Mouse (Mus musculus) hindbrain, postnatal 0 days (tissue): ENCODE measurements around the gene Atraid. TPM values are rescaled to one million over a fixed set of nuclear protein-coding genes. Genes with fewer than 3 reads are reported as not detected.

Experiments
- ATAC-seq: fragments of 200-750 bp; cut with Nextera tagmentation; 2 replicates; pipeline ENCODE4 v1.8.0; 2017; ENCODE audit warnings: mild to moderate bottlenecking, moderate TSS enrichment, moderate library complexity
- DNase-seq: peaks from one replicate; pipeline ENCODE4 v3.0.0-alpha.2; 2015; ENCODE audit warnings: low spot score
- H3K27ac ChIP-seq: fragments of 300-500 bp; sonication (generic); 2 replicates; pipeline ENCODE4 v1.5.1; 2014; ENCODE audit warnings: mild to moderate bottlenecking
- H3K27me3 ChIP-seq: fragments of 300-500 bp; sonication (generic); 2 replicates; pipeline ENCODE4 v1.6.1; 2014; ENCODE audit warnings: low read length, mixed read lengths; ENCODE audit not compliant: insufficient read depth
- H3K36me3 ChIP-seq: fragments of 300-500 bp; sonication (generic); 2 replicates; pipeline ENCODE4 v1.6.1; 2014; ENCODE audit warnings: low read length, mixed read lengths; ENCODE audit not compliant: insufficient read depth
- H3K4me1 ChIP-seq: fragments of 300-500 bp; sonication (generic); 2 replicates; pipeline ENCODE4 v1.6.1; 2014; ENCODE audit warnings: antibody characterized with exemption, low read length, mixed read lengths; ENCODE audit not compliant: insufficient read depth
- H3K4me2 ChIP-seq: fragments of 300-500 bp; sonication (generic); 2 replicates; pipeline ENCODE4 v1.6.1; 2014; ENCODE audit warnings: low read depth, mild to moderate bottlenecking, low read length, moderate library complexity, mixed read lengths
- H3K4me3 ChIP-seq: fragments of 300-500 bp; sonication (generic); 2 replicates; pipeline ENCODE4 v1.5.1; 2014; ENCODE audit warnings: low read length
- H3K9ac ChIP-seq: fragments of 300-500 bp; sonication (generic); replicated peaks from 2 replicates; pipeline ENCODE4 v1.6.1; 2014; ENCODE audit warnings: mild to moderate bottlenecking, low read length, moderate library complexity, mixed read lengths
- H3K9me3 ChIP-seq: fragments of 300-500 bp; sonication (generic); 2 replicates; pipeline ENCODE4 v1.6.1; 2016; ENCODE audit warnings: low read length, mixed read lengths
- CTCF ChIP-seq: IDR thresholded peaks from 2 replicates; pipeline ENCODE4 v1.5.1; 2016; ENCODE audit warnings: antibody characterized with exemption, control low read depth, low read depth
- WGBS: fragments of 180-500 bp; shearing (Covaris S2); extraction: QIAGEN DNeasy Blood & Tissue Kit; methylation state at CpG from one replicate; pipeline ENCODE4 v1.1.7; 2014; 5-methylcytosine and 5-hydroxymethylcytosine counted together
- polyA plus RNA-seq: library from polyadenylated mRNA; unstranded; fragments of >200 nt; fragmentation: Nextera tagmentation; extraction: Ambion mirVana; gene quantifications from 2 replicates; pipeline ENCODE4 v1.2.1, GENCODE M21; 2015
- total RNA-seq: library from RNA; depleted of rRNA; stranded (reverse); fragments of >200 nt; gene quantifications from 2 replicates; pipeline ENCODE4 v1.2.3, GENCODE M21; 2014

Atraid gene
- total and polyA plus RNA-seq, 2 experiments from 2014 or later: 155 to 240 TPM

- no peaks in the 10 kb centered on the region for H3K9me3 ChIP-seq
- no peak overlapping the region for H3K9ac ChIP-seq
- H3K27ac ChIP-seq: no peak overlapping the region
- no peak overlapping the region for H3K4me3 ChIP-seq
- 96% methylated on average over 11 of the region's 11 CpGs for WGBS
- H3K4me2 ChIP-seq: no peak overlapping the region
- peaks cover 90% of the 10 kb centered on the region for H3K36me3 ChIP-seq
- no peaks in the 10 kb centered on the region for H3K4me1 ChIP-seq
- ATAC-seq (no peak), DNase-seq (no peak)
- H3K27me3 ChIP-seq: no peaks in the 10 kb centered on the region
- TF ChIP-seq CTCF: no peak
Observed at GRCm38 (mm10) chr5:31071821-31072220, 23.7 kb downstream of the Atraid start.

- no peak overlapping the region for H3K4me2 ChIP-seq
- no peaks in the 10 kb centered on the region for H3K27me3 ChIP-seq
- DNase-seq (no peak), ATAC-seq (no peak)
- peaks cover 89% of the 10 kb centered on the region for H3K36me3 ChIP-seq
- no peaks in the 10 kb centered on the region for H3K4me1 ChIP-seq
- no peak overlapping the region for H3K27ac ChIP-seq
- H3K4me3 ChIP-seq: no peak overlapping the region
- 91% methylated on average over 12 of the region's 12 CpGs for WGBS
- H3K9me3 ChIP-seq: no peaks in the 10 kb centered on the region
- no peak for TF ChIP-seq CTCF
- H3K9ac ChIP-seq: no peak overlapping the region
Observed at GRCm38 (mm10) chr5:31073176-31073575, 25.1 kb downstream of the Atraid start.

GRCm38 (mm10) chr5:31076346-31076745 lies 28.2 kb downstream of the Atraid start:
- no peak for TF ChIP-seq CTCF
- no peak overlapping the region for H3K9ac ChIP-seq
- H3K36me3 ChIP-seq: peaks cover 73% of the 10 kb centered on the region
- no peak overlapping the region for H3K4me3 ChIP-seq
- DNase-seq (no peak), ATAC-seq (no peak)
- H3K27me3 ChIP-seq: no peaks in the 10 kb centered on the region
- 91% methylated on average over 13 of the region's 13 CpGs for WGBS
- H3K9me3 ChIP-seq: no peaks in the 10 kb centered on the region
- no peaks in the 10 kb centered on the region for H3K4me1 ChIP-seq
- H3K4me2 ChIP-seq: no peak overlapping the region
- no peak overlapping the region for H3K27ac ChIP-seq

GRCm38 (mm10) chr5:31080059-31080794 lies 32.1 kb downstream of the Atraid start:
- Histone ChIP-seq H3K36me3 (peaks cover 36% of the 10 kb centered on the region), H3K27ac (no peak overlapping the region), H3K4me3 (no peak overlapping the region), H3K9me3 (no peaks in the 10 kb centered on the region), H3K27me3 (no peaks in the 10 kb centered on the region), H3K4me2 (no peak overlapping the region), H3K4me1 (no peaks in the 10 kb centered on the region), H3K9ac (no peak overlapping the region)
- ATAC-seq: no peak
- no peak for TF ChIP-seq CTCF
- 67% methylated on average over 13 of the region's 13 CpGs for WGBS
- DNase-seq: peak; percentile 20

GRCm38 (mm10) chr5:31080795-31081164 lies 32.7 kb downstream of the Atraid start:
- Histone ChIP-seq H3K36me3 (peaks cover 31% of the 10 kb centered on the region), H3K9me3 (no peaks in the 10 kb centered on the region), H3K27me3 (no peaks in the 10 kb centered on the region), H3K4me3 (no peak overlapping the region), H3K4me1 (no peaks in the 10 kb centered on the region), H3K4me2 (no peak overlapping the region), H3K27ac (no peak overlapping the region), H3K9ac (no peak overlapping the region)
- DNase-seq (no peak), ATAC-seq (no peak)
- WGBS: 63% methylated on average over 3 of the region's 3 CpGs
- 0 out of 2 replicates have a peak, but pooled peaks have one; percentile 5 for TF ChIP-seq CTCF

GRCm38 (mm10) chr5:31081386-31081785 lies 33.3 kb downstream of the Atraid start:
- Histone ChIP-seq H3K9me3 (no peaks in the 10 kb centered on the region), H3K4me1 (no peaks in the 10 kb centered on the region), H3K27ac (no peak overlapping the region), H3K36me3 (peaks cover 26% of the 10 kb centered on the region), H3K27me3 (no peaks in the 10 kb centered on the region), H3K4me3 (no peak overlapping the region), H3K9ac (no peak overlapping the region), H3K4me2 (no peak overlapping the region)
- 85% methylated on average over 3 of the region's 3 CpGs for WGBS
- peak; percentile 58 for DNase-seq
- no peak for ATAC-seq
- TF ChIP-seq CTCF: peak; percentile 79

GRCm38 (mm10) chr5:31082355-31082754 lies 34.2 kb downstream of the Atraid start:
- peaks cover 17% of the 10 kb centered on the region for H3K36me3 ChIP-seq
- WGBS: 12% methylated on average over 5 of the region's 5 CpGs
- no peak overlapping the region for H3K27ac ChIP-seq
- DNase-seq (peak; percentile 76), ATAC-seq (peak; percentile 68)
- H3K9me3 ChIP-seq: no peaks in the 10 kb centered on the region
- no peak overlapping the region for H3K4me3 ChIP-seq
- H3K9ac ChIP-seq: no peak overlapping the region
- no peaks in the 10 kb centered on the region for H3K27me3 ChIP-seq
- H3K4me2 ChIP-seq: no peak overlapping the region
- no peaks in the 10 kb centered on the region for H3K4me1 ChIP-seq
- peak; percentile 81 for TF ChIP-seq CTCF
